Mouse (Mus musculus): ENCODE data around the gene Atxn2. TPM values are rescaled to one million over a fixed set of nuclear protein-coding genes. Genes with fewer than 3 reads are reported as not detected.
"Not testable (repeated sequence)": the region's sequence is repeated elsewhere in the genome, so short reads cannot be mapped to it uniquely, and the experiment has no call there.

Atxn2 gene
- polyA plus RNA-seq, 1 experiment: 71.9 TPM

DNA sequence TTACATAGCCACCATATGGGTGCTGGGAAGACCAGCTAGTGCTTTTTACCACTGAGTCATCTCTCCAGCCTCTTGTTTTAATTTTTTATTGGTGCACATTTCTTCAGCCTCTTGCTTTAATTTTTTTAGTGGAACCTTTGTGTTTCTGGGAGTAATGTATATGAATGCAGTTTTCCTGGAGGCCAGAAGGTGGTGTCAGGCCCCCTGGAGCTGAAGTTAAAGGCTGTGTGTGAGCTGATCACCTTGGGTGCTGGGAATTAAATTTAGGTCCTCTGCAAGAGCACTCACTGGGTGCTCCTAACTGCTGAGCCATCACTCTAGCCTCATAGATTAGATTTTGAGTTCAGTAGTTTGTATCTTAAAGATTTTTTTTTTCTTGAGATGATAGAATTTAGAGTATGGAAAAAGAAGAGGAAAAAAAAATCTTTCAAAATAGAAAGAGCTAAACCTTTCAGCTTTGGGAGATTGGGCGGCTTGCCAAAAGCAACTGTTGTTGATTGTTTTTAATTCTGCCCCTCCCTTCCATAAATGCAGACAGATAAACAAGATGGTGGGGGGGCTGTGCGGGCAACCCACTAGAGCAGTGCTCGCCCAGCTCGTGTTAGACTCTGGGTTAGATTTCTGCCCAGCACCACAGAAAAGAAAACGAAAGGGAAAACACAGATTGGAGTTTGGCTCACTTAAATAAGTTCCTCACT lies 9.9 kb downstream of the Atxn2 start:
- TF ChIP-seq CTCF (IDR thresholded peaks at IDR 0.05; ENCODE audit: extremely low read depth, insufficient read depth, insufficient read length, insufficient replicate concordance) (no peak), POLR2A (IDR thresholded peaks at IDR 0.05; ENCODE audit: low read depth, low read length) (no peak)
- whole genome bisulfite sequencing: 90% methylated on average over 5 of the region's 5 CpGs
- DNase-seq (ENCODE audit: low read depth in 1 of 2, low spot score in 2 of 2): no peak
- Histone ChIP-seq H3K27ac (ENCODE audit: insufficient read depth, low read length) (no peak overlapping the region), H3K36me3 (ENCODE audit: control insufficient read depth, insufficient read depth, low read length) (no peaks in the 10 kb centered on the region), H3K4me1 (ENCODE audit: control insufficient read depth, insufficient read depth, insufficient read length) (no peaks in the 10 kb centered on the region), H3K4me3 (ENCODE audit: extremely low read depth, insufficient read depth, insufficient read length) (no peak overlapping the region), H3K27me3 (ENCODE audit: control insufficient read depth, insufficient read depth, low read length) (no peaks in the 10 kb centered on the region)

DNA sequence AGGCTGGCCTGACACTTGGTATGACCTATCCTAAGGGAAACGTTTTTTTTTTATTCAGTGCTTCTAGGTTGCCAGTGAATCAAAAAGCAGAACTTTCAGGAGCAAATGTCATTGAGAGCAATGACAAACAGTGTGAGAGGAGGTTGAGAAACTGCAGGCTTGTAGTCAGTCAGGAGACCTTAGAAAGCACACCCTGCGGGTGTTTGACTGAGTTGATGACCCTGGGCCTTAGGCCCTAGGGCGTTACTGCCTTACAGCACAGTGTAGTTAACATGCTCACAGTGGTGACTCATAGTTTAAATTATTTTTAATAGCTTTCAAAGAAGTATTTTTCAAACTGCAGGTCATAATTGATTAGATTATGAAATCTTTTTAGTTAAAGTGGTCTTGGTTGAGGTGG lies 10.7 kb downstream of the Atxn2 start:
- WGBS: 65% methylated on average over 3 of the region's 3 CpGs
- no peak for DNase-seq (ENCODE audit: low read depth in 1 of 2, low spot score in 2 of 2)
- Histone ChIP-seq H3K27ac (ENCODE audit: insufficient read depth, low read length) (no peak overlapping the region), H3K36me3 (ENCODE audit: control insufficient read depth, insufficient read depth, low read length) (no peaks in the 10 kb centered on the region), H3K27me3 (ENCODE audit: control insufficient read depth, insufficient read depth, low read length) (no peaks in the 10 kb centered on the region), H3K4me1 (ENCODE audit: control insufficient read depth, insufficient read depth, insufficient read length) (no peaks in the 10 kb centered on the region), H3K4me3 (ENCODE audit: extremely low read depth, insufficient read depth, insufficient read length) (no peak overlapping the region)
- no peak for TF ChIP-seq CTCF (IDR thresholded peaks at IDR 0.05; ENCODE audit: extremely low read depth, insufficient read depth, insufficient read length, insufficient replicate concordance)
- TF ChIP-seq POLR2A (IDR thresholded peaks at IDR 0.05; ENCODE audit: low read depth, low read length): no peak

DNA sequence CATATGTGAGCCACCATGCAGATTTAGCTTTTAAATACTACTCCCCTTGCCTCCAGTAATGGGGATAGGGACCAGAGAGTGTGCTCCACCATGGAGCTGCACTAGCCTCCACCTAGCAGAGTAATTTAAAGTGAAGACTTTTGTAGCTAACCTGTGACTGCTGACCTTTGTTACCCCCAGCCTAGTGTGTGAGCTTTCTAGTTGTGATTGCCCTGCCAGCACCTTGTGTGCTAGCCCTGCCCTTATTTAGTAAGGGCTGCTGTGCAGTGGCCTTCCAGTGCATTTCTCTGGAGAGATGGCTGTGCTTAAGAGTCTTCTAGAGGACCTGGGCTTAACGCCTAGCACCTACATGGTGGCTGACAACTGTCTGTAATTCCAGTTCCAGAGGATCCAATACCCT lies 13.5 kb downstream of the Atxn2 start:
- no peak for DNase-seq (ENCODE audit: low read depth in 1 of 2, low spot score in 2 of 2)
- 96% methylated on average over 1 of the region's 1 CpGs for WGBS
- Histone ChIP-seq H3K4me3 (ENCODE audit: extremely low read depth, insufficient read depth, insufficient read length) (no peak overlapping the region), H3K4me1 (ENCODE audit: control insufficient read depth, insufficient read depth, insufficient read length) (no peaks in the 10 kb centered on the region), H3K27ac (ENCODE audit: insufficient read depth, low read length) (no peak overlapping the region), H3K27me3 (ENCODE audit: control insufficient read depth, insufficient read depth, low read length) (no peaks in the 10 kb centered on the region), H3K36me3 (ENCODE audit: control insufficient read depth, insufficient read depth, low read length) (no peaks in the 10 kb centered on the region)
- no peak for TF ChIP-seq POLR2A (IDR thresholded peaks at IDR 0.05; ENCODE audit: low read depth, low read length)
- TF ChIP-seq CTCF (IDR thresholded peaks at IDR 0.05; ENCODE audit: extremely low read depth, insufficient read depth, insufficient read length, insufficient replicate concordance): no peak

DNA sequence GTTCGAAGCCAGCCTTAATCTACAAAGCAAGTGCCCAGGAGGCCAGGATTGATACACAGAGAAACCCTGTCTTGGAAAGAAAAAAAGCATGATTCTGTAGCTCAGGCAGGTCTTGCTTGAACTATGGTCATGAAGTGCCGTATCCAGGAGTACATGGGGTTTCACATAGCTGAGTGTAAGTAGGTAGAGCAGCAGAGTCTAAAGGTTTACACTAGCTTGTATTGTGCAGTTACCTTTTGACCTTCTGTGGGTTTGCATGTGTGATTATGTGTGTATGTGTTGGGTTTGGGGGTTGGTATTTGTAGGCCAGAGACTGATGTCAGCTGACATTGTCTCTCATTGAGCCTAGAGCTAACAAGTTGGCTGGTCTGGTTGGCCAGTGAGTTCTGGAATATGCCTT lies 18.9 kb downstream of the Atxn2 start:
- H3K27ac ChIP-seq (ENCODE audit: insufficient read depth, low read length): no peak overlapping the region
- H3K27me3 ChIP-seq (ENCODE audit: control insufficient read depth, insufficient read depth, low read length): no peaks in the 10 kb centered on the region
- TF ChIP-seq CTCF (IDR thresholded peaks at IDR 0.05; ENCODE audit: extremely low read depth, insufficient read depth, insufficient read length, insufficient replicate concordance) (no peak), POLR2A (IDR thresholded peaks at IDR 0.05; ENCODE audit: low read depth, low read length) (no peak)
- H3K4me1 ChIP-seq (ENCODE audit: control insufficient read depth, insufficient read depth, insufficient read length): no peaks in the 10 kb centered on the region; the same call in 1 of the 2 replicates
- no peak for DNase-seq (ENCODE audit: low read depth in 1 of 2, low spot score in 2 of 2)
- WGBS: 93% methylated on average over 2 of the region's 2 CpGs
- no peak overlapping the region for H3K4me3 ChIP-seq (ENCODE audit: extremely low read depth, insufficient read depth, insufficient read length)
- H3K36me3 ChIP-seq (ENCODE audit: control insufficient read depth, insufficient read depth, low read length): no peaks in the 10 kb centered on the region

DNA sequence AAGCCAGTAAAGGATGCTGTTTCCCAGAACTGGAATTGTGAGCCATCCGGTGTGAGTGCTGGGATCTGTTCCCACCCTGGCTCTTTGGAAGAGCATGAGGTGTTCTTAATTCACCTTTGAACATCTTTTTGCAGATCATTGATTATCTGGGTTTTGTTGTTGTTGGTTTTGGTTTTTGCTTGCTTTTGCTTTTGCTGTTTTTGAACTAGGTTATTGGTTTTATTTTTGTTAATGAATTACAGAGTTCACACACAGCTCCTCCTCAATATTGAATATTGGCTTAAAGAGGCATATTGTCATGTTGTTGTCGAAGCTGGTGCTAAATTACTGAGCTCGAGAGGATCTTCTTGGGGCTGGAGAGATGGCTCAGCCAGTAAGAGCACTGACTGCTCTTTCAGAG lies 25.5 kb downstream of the Atxn2 start:
- TF ChIP-seq POLR2A (IDR thresholded peaks at IDR 0.05; ENCODE audit: low read depth, low read length) (no peak), CTCF (IDR thresholded peaks at IDR 0.05; ENCODE audit: extremely low read depth, insufficient read depth, insufficient read length, insufficient replicate concordance) (no peak)
- Histone ChIP-seq H3K4me3 (ENCODE audit: extremely low read depth, insufficient read depth, insufficient read length) (no peak overlapping the region), H3K27ac (ENCODE audit: insufficient read depth, low read length) (no peak overlapping the region), H3K27me3 (ENCODE audit: control insufficient read depth, insufficient read depth, low read length) (no peaks in the 10 kb centered on the region), H3K36me3 (ENCODE audit: control insufficient read depth, insufficient read depth, low read length) (no peaks in the 10 kb centered on the region), H3K4me1 (ENCODE audit: control insufficient read depth, insufficient read depth, insufficient read length) (no peaks in the 10 kb centered on the region; the same call in 1 of the 2 replicates)
- WGBS: 95% methylated on average over 3 of the region's 3 CpGs
- DNase-seq (ENCODE audit: low read depth in 1 of 2, low spot score in 2 of 2): no peak

DNA sequence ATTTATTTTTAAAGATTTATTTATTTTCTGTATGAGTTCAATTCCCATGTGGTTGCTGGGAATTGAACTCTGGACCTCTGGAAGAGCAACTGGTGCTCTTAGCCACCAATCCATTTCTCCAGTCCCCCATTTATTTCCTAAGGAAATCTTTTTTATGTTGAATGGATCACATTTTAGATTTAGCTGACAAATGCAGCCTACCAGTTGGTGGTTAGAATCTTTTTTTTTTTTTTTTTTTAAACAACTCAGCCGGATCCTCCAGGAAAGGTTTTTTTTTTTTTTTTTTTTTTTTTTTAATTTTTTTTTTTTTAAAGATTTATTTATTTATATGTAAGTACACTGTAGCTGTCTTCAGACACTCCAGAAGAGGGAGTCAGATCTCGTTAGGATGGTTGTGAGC lies 27.0 kb downstream of the Atxn2 start:
- WGBS: 92% methylated on average over 2 of the region's 2 CpGs

DNA sequence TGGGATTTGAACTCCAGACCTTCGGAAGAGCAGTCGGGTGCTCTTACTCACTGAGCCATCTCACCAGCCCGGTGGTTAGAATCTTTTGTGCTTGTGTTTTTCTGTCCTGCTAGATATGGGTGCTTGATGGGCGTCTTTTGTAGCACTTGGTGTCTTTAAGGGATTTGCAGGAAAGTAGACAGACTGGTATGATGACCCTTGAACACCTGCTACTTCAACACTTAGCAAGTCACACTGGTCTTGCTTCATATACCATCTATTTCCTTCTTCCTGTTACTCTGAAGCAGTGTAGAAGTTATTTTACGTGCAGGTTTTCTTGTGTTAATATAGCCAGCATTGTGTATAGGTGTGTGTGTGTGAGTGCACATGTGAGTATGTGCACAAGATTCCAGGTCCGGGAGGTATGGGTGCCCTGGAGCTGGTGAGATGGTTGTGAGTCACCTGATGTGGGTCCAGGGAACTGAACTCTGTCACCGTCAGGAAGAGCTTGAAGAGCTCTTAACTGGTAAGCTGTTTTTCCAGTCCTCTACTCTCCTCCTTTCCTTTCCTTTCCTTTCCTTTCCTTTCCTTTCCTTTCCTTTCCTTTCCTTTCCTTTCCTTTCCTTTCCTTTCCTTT lies 27.5 kb downstream of the Atxn2 start:
- H3K27ac ChIP-seq (ENCODE audit: insufficient read depth, low read length): no peak overlapping the region
- no peaks in the 10 kb centered on the region for H3K27me3 ChIP-seq (ENCODE audit: control insufficient read depth, insufficient read depth, low read length)
- no peaks in the 10 kb centered on the region for H3K36me3 ChIP-seq (ENCODE audit: control insufficient read depth, insufficient read depth, low read length)
- no peak overlapping the region for H3K4me3 ChIP-seq (ENCODE audit: extremely low read depth, insufficient read depth, insufficient read length)
- no peaks in the 10 kb centered on the region for H3K4me1 ChIP-seq (ENCODE audit: control insufficient read depth, insufficient read depth, insufficient read length)
- 90% methylated on average over 7 of the region's 7 CpGs for WGBS
- DNase-seq (ENCODE audit: low read depth in 1 of 2, low spot score in 2 of 2): no peak
- TF ChIP-seq POLR2A (IDR thresholded peaks at IDR 0.05; ENCODE audit: low read depth, low read length): no peak

More for the DNA sequence above, 27.0 kb downstream of the Atxn2 start:
- not testable (repeated sequence) for H3K4me1 ChIP-seq (ENCODE audit: control insufficient read depth, insufficient read depth, insufficient read length); H3K27me3 ChIP-seq (ENCODE audit: control insufficient read depth, insufficient read depth, low read length); H3K27ac ChIP-seq (ENCODE audit: insufficient read depth, low read length); H3K36me3 ChIP-seq (ENCODE audit: control insufficient read depth, insufficient read depth, low read length); H3K4me3 ChIP-seq (ENCODE audit: extremely low read depth, insufficient read depth, insufficient read length); DNase-seq (ENCODE audit: low read depth in 1 of 2, low spot score in 2 of 2)
